Mouse (Mus musculus): Measurements from ENCODE around the gene C1s1.

Gene C1s1

GRCm38 (mm10) chr6:124511936-124512335 lies 30.2 kb downstream of the C1s1 start:
- WGBS: 65% methylated on average over 6 of the region's 6 CpGs

GRCm38 (mm10) chr6:124509192-124509591 lies 33.0 kb downstream of the C1s1 start:
- WGBS: 87% methylated on average over 5 of the region's 5 CpGs

GRCm38 (mm10) chr6:124508292-124508691 lies 33.9 kb downstream of the C1s1 start:
- 53% methylated on average over 10 of the region's 10 CpGs for WGBS

GRCm38 (mm10) chr6:124506991-124507390 lies 35.2 kb downstream of the C1s1 start:
- WGBS: 81% methylated on average over 6 of the region's 6 CpGs

- 64% methylated on average over 4 of the region's 4 CpGs for WGBS
These were observed 37.1 kb downstream of the C1s1 start for GRCm38 (mm10) chr6:124505028-124505427.

GRCm38 (mm10) chr6:124502021-124502420 lies 40.1 kb downstream of the C1s1 start:
- 88% methylated on average over 5 of the region's 5 CpGs for whole genome bisulfite sequencing

- 77% methylated on average over 4 of the region's 4 CpGs for WGBS
These were observed 40.7 kb downstream of the C1s1 start for GRCm38 (mm10) chr6:124501473-124501872.

- 74% methylated on average over 10 of the region's 10 CpGs for WGBS
These were observed 42.1 kb downstream of the C1s1 start for GRCm38 (mm10) chr6:124499914-124500566.

GRCm38 (mm10) chr6:124496054-124496453 lies 46.1 kb downstream of the C1s1 start:
- 87% methylated on average over 5 of the region's 5 CpGs for WGBS

GRCm38 (mm10) chr6:124493886-124494285 lies 48.3 kb downstream of the C1s1 start:
- WGBS: 88% methylated on average over 5 of the region's 5 CpGs

GRCm38 (mm10) chr6:124492842-124493561 lies 49.2 kb downstream of the C1s1 start, which contains the start of gene C1rl:
Gene C1rl, plus strand, starts transcription at chr6:124493113.
- 42% methylated on average over 4 of the region's 4 CpGs for WGBS

- 80% methylated on average over 6 of the region's 6 CpGs for WGBS
These were observed 50.7 kb downstream of the C1s1 start for GRCm38 (mm10) chr6:124491427-124491826.

GRCm38 (mm10) chr6:124488952-124489351 lies 53.2 kb downstream of the C1s1 start:
- 80% methylated on average over 4 of the region's 4 CpGs for WGBS

GRCm38 (mm10) chr6:124487509-124487908 lies 54.6 kb downstream of the C1s1 start:
- 65% methylated on average over 2 of the region's 2 CpGs for WGBS

GRCm38 (mm10) chr6:124485414-124486144 lies 56.6 kb downstream of the C1s1 start:
- 39% methylated on average over 21 of the region's 21 CpGs for WGBS

GRCm38 (mm10) chr6:124484851-124485250 lies 57.3 kb downstream of the C1s1 start:
- 79% methylated on average over 7 of the region's 7 CpGs for WGBS

- 74% methylated on average over 3 of the region's 3 CpGs for WGBS
These were observed 58.3 kb downstream of the C1s1 start for GRCm38 (mm10) chr6:124483831-124484230.

GRCm38 (mm10) chr6:124481571-124481970 lies 60.6 kb downstream of the C1s1 start:
- 29% methylated on average over 6 of the region's 6 CpGs for WGBS
